In the genomic region with DNA sequence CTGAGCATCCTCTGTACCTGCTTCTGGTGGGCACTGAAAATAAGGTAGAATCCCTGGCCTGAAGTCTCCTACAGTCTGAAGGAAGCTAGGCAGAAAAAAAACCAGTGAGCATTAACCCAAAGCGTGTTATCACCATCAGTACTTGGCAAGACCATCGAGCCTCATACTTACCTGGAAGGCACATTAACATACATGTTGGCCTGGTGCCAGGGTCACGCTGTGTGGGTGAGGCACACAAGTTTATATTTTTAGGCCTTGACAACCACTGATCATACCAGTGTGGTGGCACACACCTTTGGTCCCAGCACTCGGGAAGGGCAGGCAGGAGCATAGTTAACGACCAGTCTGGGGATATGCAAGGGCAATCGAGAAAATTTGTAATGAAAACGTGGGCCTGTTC, we compare ENCODE assay signal across 14 mouse cellular contexts. TPM values are rescaled to one million over a fixed set of nuclear protein-coding genes. Genes with fewer than 3 reads are reported as not detected.
DNase-seq lines count a peak whose midpoint lies in the region; ATAC-seq and TF ChIP-seq lines count a peak whose summit lies in the region.
"Had no signal": no experiment of that assay in that cellular context is flagged by ENCODE, and none has a peak within 500 bp of the region (broad histone marks: within the 10 kb centered on the region; RNA-seq: fewer than 3 reads in every experiment).

No protein-coding gene starts in this region.

- peaks cover 29% of the 10 kb centered on the region for H3K36me3 ChIP-seq in forebrain, postnatal 0 days (ENCODE audit: insufficient read depth)
- peaks cover 30% of the 10 kb centered on the region for H3K36me3 ChIP-seq in forebrain, embryonic 14.5 days (ENCODE audit: control insufficient read depth, insufficient read depth, low read length)
- H3K36me3 ChIP-seq in liver, embryonic 15.5 days (replicated peaks) = peaks cover 33% of the 10 kb centered on the region
- H3K36me3 ChIP-seq in intestine, postnatal 0 days (ENCODE audit: control insufficient read depth, insufficient read depth) = peaks cover 39% of the 10 kb centered on the region

- no peak overlapping the region for H3K27ac ChIP-seq in forebrain, postnatal 0 days (ENCODE audit: low read depth, low read length)
- H3K27ac ChIP-seq in forebrain, embryonic 14.5 days (ENCODE audit: low read depth, low read length) = no peak overlapping the region
- 0 out of 2 replicates have a peak overlapping the region, but pooled peaks have one; percentile 19 for H3K27ac ChIP-seq in liver, embryonic 15.5 days (replicated peaks)
- 0 out of 2 replicates have a peak overlapping the region, but pooled peaks have one; percentile 16 for H3K27ac ChIP-seq in brown adipose tissue, adult 24 weeks (replicated peaks; ENCODE audit: low read depth, low read length)
- peak overlapping the region; percentile 7; the same call in 1 of the 2 replicates for H3K27ac ChIP-seq in intestine, postnatal 0 days (ENCODE audit: low read depth, low read length)

- H3K4me1 ChIP-seq in forebrain, postnatal 0 days (ENCODE audit: insufficient read depth) = peaks cover 13% of the 10 kb centered on the region
- peaks cover 19% of the 10 kb centered on the region for H3K4me1 ChIP-seq in forebrain, embryonic 14.5 days (ENCODE audit: control insufficient read depth, insufficient read depth, low read length)
- H3K4me1 ChIP-seq in liver, embryonic 15.5 days (replicated peaks) = peaks cover 58% of the 10 kb centered on the region
- H3K4me1 ChIP-seq in brown adipose tissue, adult 24 weeks (ENCODE audit: control insufficient read depth, insufficient read depth, insufficient read length, low read length) = peaks cover 14% of the 10 kb centered on the region
- 0 out of 2 replicates have a peak, but pooled peaks cover 7% of the 10 kb centered on the region for H3K4me1 ChIP-seq in intestine, postnatal 0 days (replicated peaks; ENCODE audit: control insufficient read depth, insufficient read depth, low read length)

- no peak overlapping the region for H3K4me3 ChIP-seq in forebrain, postnatal 0 days (ENCODE audit: low read depth, low read length)
- no peak overlapping the region for H3K4me3 ChIP-seq in forebrain, embryonic 14.5 days (ENCODE audit: low read depth, low read length)
- no peak overlapping the region for H3K4me3 ChIP-seq in liver, embryonic 15.5 days (replicated peaks)
- H3K4me3 ChIP-seq in brown adipose tissue, adult 24 weeks (ENCODE audit: insufficient read depth, low read depth, low read length) = no peak overlapping the region
- H3K4me3 ChIP-seq in intestine, postnatal 0 days (ENCODE audit: low read depth, low read length) = no peak overlapping the region
- H3K4me3 ChIP-seq: myocyte had no signal

- TF ChIP-seq CTCF in forebrain, postnatal 0 days (IDR thresholded peaks at IDR 0.05; ENCODE audit: low read depth) = no peak
- TF ChIP-seq CTCF in intestine, postnatal 0 days (IDR thresholded peaks at IDR 0.05; ENCODE audit: low read depth) = no peak

- no peak for ATAC-seq in forebrain, postnatal 0 days
- no peak for ATAC-seq in forebrain, embryonic 14.5 days
- ATAC-seq in liver, embryonic 15.5 days (ENCODE audit: insufficient read depth) = no peak
- no peak for ATAC-seq in intestine, postnatal 0 days
- ATAC-seq: CD4-positive, CD25-positive, alpha-beta regulatory T cell, adult 4 months; lung, postnatal 0 days; Patski had no signal

- no peaks in the 10 kb centered on the region for H3K9me3 ChIP-seq in forebrain, postnatal 0 days (ENCODE audit: low read length)
- no peaks in the 10 kb centered on the region for H3K9me3 ChIP-seq in forebrain, embryonic 14.5 days (replicated peaks; ENCODE audit: control insufficient read depth, low read length)
- H3K9me3 ChIP-seq in liver, embryonic 15.5 days (replicated peaks) = no peaks in the 10 kb centered on the region
- H3K9me3 ChIP-seq in intestine, postnatal 0 days (ENCODE audit: control insufficient read depth) = no peaks in the 10 kb centered on the region

- no peak for DNase-seq in forebrain, postnatal 0 days
- DNase-seq in forebrain, embryonic 14.5 days (ENCODE audit: low spot score) = no peak
- no peak for DNase-seq in liver
- no peak for DNase-seq in embryo, embryonic 11 days
- DNase-seq in right cerebral cortex, postnatal 25 days = no peak
- DNase-seq: adrenal gland, adult 8-10 months; thymus, postnatal 14 days had no signal

- H3K4me2 ChIP-seq in forebrain, postnatal 0 days (ENCODE audit: low read depth) = no peak overlapping the region
- H3K4me2 ChIP-seq in forebrain, embryonic 14.5 days (ENCODE audit: low read length) = no peak overlapping the region
- no peak overlapping the region for H3K4me2 ChIP-seq in liver, embryonic 15.5 days
- H3K4me2 ChIP-seq in intestine, postnatal 0 days (replicated peaks; ENCODE audit: low read depth) = no peak overlapping the region

- no peaks in the 10 kb centered on the region for H3K27me3 ChIP-seq in forebrain, postnatal 0 days (ENCODE audit: insufficient read depth, low read length)
- H3K27me3 ChIP-seq in forebrain, embryonic 14.5 days (replicated peaks; ENCODE audit: control insufficient read depth, insufficient read depth, low read length) = no peaks in the 10 kb centered on the region
- no peaks in the 10 kb centered on the region for H3K27me3 ChIP-seq in liver, embryonic 15.5 days
- no peaks in the 10 kb centered on the region for H3K27me3 ChIP-seq in intestine, postnatal 0 days (replicated peaks; ENCODE audit: control insufficient read depth, insufficient read depth, low read length)
- H3K27me3 ChIP-seq: Patski had no signal

- H3K9ac ChIP-seq in forebrain, postnatal 0 days = 0 out of 2 replicates have a peak overlapping the region, but pooled peaks have one; percentile 18
- H3K9ac ChIP-seq in forebrain, embryonic 14.5 days (ENCODE audit: low read length) = no peak overlapping the region
- H3K9ac ChIP-seq in liver, embryonic 15.5 days = no peak overlapping the region
- H3K9ac ChIP-seq in intestine, postnatal 0 days (ENCODE audit: low read depth, low read length) = no peak overlapping the region

- 75% methylated on average over 7 of the region's 7 CpGs for WGBS in forebrain, postnatal 0 days
- 76% methylated on average over 7 of the region's 7 CpGs for WGBS in forebrain, embryonic 14.5 days
- 72% methylated on average over 7 of the region's 7 CpGs for WGBS in liver, embryonic 15.5 days (ENCODE audit: insufficient replicate concordance)
- 60% methylated on average over 7 of the region's 7 CpGs for WGBS in intestine, postnatal 0 days

RNA-seq across cellular contexts. Expression of a gene that starts 3.9 kb away (rescaled TPM):
- total RNA-seq in forebrain, postnatal 0 days (2014; rRNA removed) = 187 and 217 TPM in 2 replicates
- polyA plus RNA-seq in forebrain, postnatal 0 days (2015; fragmentation: Nextera tagmentation; extraction: Ambion mirVana) = 88.5 and 104 TPM in 2 replicates
- polyA plus RNA-seq in forebrain, embryonic 14.5 days (2014; fragmentation: Nextera tagmentation; extraction: Ambion mirVana) = 88.6 and 106 TPM in 2 replicates
- polyA plus RNA-seq in liver, embryonic 15.5 days (2015; fragmentation: Nextera tagmentation; extraction: Ambion mirVana) = 21.1 and 23.6 TPM in 2 replicates
- 89.0 and 120 TPM in 2 replicates for polyA plus RNA-seq in brown adipose tissue, adult 24 weeks (2012; ENCODE audit: insufficient read depth, insufficient read length, missing spikeins)
- polyA plus RNA-seq in intestine, postnatal 0 days (2015; fragmentation: Nextera tagmentation; extraction: Ambion mirVana) = 53.2 and 55.6 TPM in 2 replicates

RNA-seq across cellular contexts. Expression of a gene that starts 4.5 kb away (rescaled TPM):
- 39.0 and 45.3 TPM in 2 replicates for total RNA-seq in forebrain, postnatal 0 days (2014; rRNA removed)
- 245 and 252 TPM in 2 replicates for polyA plus RNA-seq in forebrain, postnatal 0 days (2015; fragmentation: Nextera tagmentation; extraction: Ambion mirVana)
- polyA plus RNA-seq in forebrain, embryonic 14.5 days (2014; fragmentation: Nextera tagmentation; extraction: Ambion mirVana) = 222 TPM in 2 replicates
- polyA plus RNA-seq in liver, embryonic 15.5 days (2015; fragmentation: Nextera tagmentation; extraction: Ambion mirVana) = 88.4 and 106 TPM in 2 replicates
- 104 and 110 TPM in 2 replicates for polyA plus RNA-seq in brown adipose tissue, adult 24 weeks (2012; ENCODE audit: insufficient read depth, insufficient read length, missing spikeins)
- polyA plus RNA-seq in intestine, postnatal 0 days (2015; fragmentation: Nextera tagmentation; extraction: Ambion mirVana) = 123 and 135 TPM in 2 replicates

RNA-seq across cellular contexts. Expression of a gene that starts 7.8 kb away (rescaled TPM):
- 2.7 and 3.2 TPM in 2 replicates for total RNA-seq in forebrain, postnatal 0 days (2014; rRNA removed)
- 3.8 and 4.8 TPM in 2 replicates for polyA plus RNA-seq in forebrain, postnatal 0 days (2015; fragmentation: Nextera tagmentation; extraction: Ambion mirVana)
- 7.6 and 8.7 TPM in 2 replicates for polyA plus RNA-seq in forebrain, embryonic 14.5 days (2014; fragmentation: Nextera tagmentation; extraction: Ambion mirVana)
- 0.20 and 0.33 TPM in 2 replicates for polyA plus RNA-seq in liver, embryonic 15.5 days (2015; fragmentation: Nextera tagmentation; extraction: Ambion mirVana)
- 1.4 TPM in 1 of 2 replicates, not detected in the other for polyA plus RNA-seq in brown adipose tissue, adult 24 weeks (2012; ENCODE audit: insufficient read depth, insufficient read length, missing spikeins)
- 2.5 and 2.7 TPM in 2 replicates for polyA plus RNA-seq in intestine, postnatal 0 days (2015; fragmentation: Nextera tagmentation; extraction: Ambion mirVana)

RNA-seq across cellular contexts. Expression of a gene that starts 10.3 kb away (rescaled TPM):
- 1.8 and 2.8 TPM in 2 replicates for total RNA-seq in forebrain, postnatal 0 days (2014; rRNA removed)
- 0.92 and 1.2 TPM in 2 replicates for polyA plus RNA-seq in forebrain, postnatal 0 days (2015; fragmentation: Nextera tagmentation; extraction: Ambion mirVana)
- 1.1 and 1.5 TPM in 2 replicates for polyA plus RNA-seq in forebrain, embryonic 14.5 days (2014; fragmentation: Nextera tagmentation; extraction: Ambion mirVana)
- polyA plus RNA-seq in liver, embryonic 15.5 days (2015; fragmentation: Nextera tagmentation; extraction: Ambion mirVana) = 0.70 and 0.88 TPM in 2 replicates
- not detected in 2 replicates for polyA plus RNA-seq in brown adipose tissue, adult 24 weeks (2012; ENCODE audit: insufficient read depth, insufficient read length, missing spikeins)
- polyA plus RNA-seq in intestine, postnatal 0 days (2015; fragmentation: Nextera tagmentation; extraction: Ambion mirVana) = 1.3 and 1.5 TPM in 2 replicates

RNA-seq across cellular contexts. Expression of a gene that starts 16.9 kb away (rescaled TPM):
- total RNA-seq in forebrain, postnatal 0 days (2014; rRNA removed) = 56.7 and 75.2 TPM in 2 replicates
- 3.9 and 5.9 TPM in 2 replicates for polyA plus RNA-seq in forebrain, postnatal 0 days (2015; fragmentation: Nextera tagmentation; extraction: Ambion mirVana)
- polyA plus RNA-seq in forebrain, embryonic 14.5 days (2014; fragmentation: Nextera tagmentation; extraction: Ambion mirVana) = 6.4 and 9.6 TPM in 2 replicates
- 2.4 and 2.8 TPM in 2 replicates for polyA plus RNA-seq in liver, embryonic 15.5 days (2015; fragmentation: Nextera tagmentation; extraction: Ambion mirVana)
- 19.9 and 35.5 TPM in 2 replicates for polyA plus RNA-seq in brown adipose tissue, adult 24 weeks (2012; ENCODE audit: insufficient read depth, insufficient read length, missing spikeins)
- polyA plus RNA-seq in intestine, postnatal 0 days (2015; fragmentation: Nextera tagmentation; extraction: Ambion mirVana) = 6.1 and 6.5 TPM in 2 replicates

Comparison
In these comparisons a context has a peak if more than half of its experiments do, and no peak if none do; other contexts are left out.
1. H3K27ac ChIP-seq: peak in liver, embryonic 15.5 days (single experiment), brown adipose tissue, adult 24 weeks (single experiment) and intestine, postnatal 0 days (single experiment); none in forebrain, postnatal 0 days (single experiment) and forebrain, embryonic 14.5 days (single experiment).